Comparison of ENCODE assay signal across 29 mouse cellular contexts in genomic region chr6:71360221-71360620, GRCm38 (mm10). TPM values are rescaled to one million over a fixed set of nuclear protein-coding genes. Genes with fewer than 3 reads are reported as not detected.
A peak's percentile ranks its signal among the peaks of the same experiment; 100 is the strongest.
DNase-seq lines count a peak whose midpoint lies in the region; TF ChIP-seq lines count a peak whose summit lies in the region.
"Had no signal": no experiment of that assay in that cellular context is flagged by ENCODE, and none has a peak within 500 bp of the region (broad histone marks: within the 10 kb centered on the region; RNA-seq: fewer than 3 reads in every experiment).

No protein-coding gene starts in this region.

- H3K27ac ChIP-seq in spleen, adult 2 months (ENCODE audit: insufficient read depth, low read length) = peak overlapping the region; percentile 9
- peak overlapping the region; percentile 34; the same call in 1 of the 2 replicates for H3K27ac ChIP-seq in olfactory bulb, adult 2 months (ENCODE audit: insufficient read depth, low read depth, low read length)
- no peak overlapping the region for H3K27ac ChIP-seq in gastrocnemius, adult 2 months
- H3K27ac ChIP-seq: embryonic facial prominence, embryonic 13.5 days; embryonic facial prominence, embryonic 15.5 days; forebrain, embryonic 10.5 days; forebrain, embryonic 12.5 days had no signal

- H3K27me3 ChIP-seq in spleen, adult 2 months (ENCODE audit: control insufficient read depth, insufficient read depth, low read length) = no peaks in the 10 kb centered on the region
- H3K27me3 ChIP-seq: embryonic facial prominence, embryonic 13.5 days; embryonic facial prominence, embryonic 15.5 days; forebrain, embryonic 12.5 days had no signal

- DNase-seq in spleen, adult 2 months (ENCODE audit: low read depth in 1 of 2, low spot score in 2 of 2) = no peak
- no peak for DNase-seq in spleen, adult 18-20 months
- peak; percentile 63 for DNase-seq in thymus, postnatal 25 days
- no peak for DNase-seq in thymus, postnatal 0 days (ENCODE audit: low spot score)
- no peak for DNase-seq in gastrocnemius, adult 2 months
- DNase-seq: adrenal gland, adult 2 months; adrenal gland, postnatal 10 days; adrenal gland, postnatal 25 days; cerebellum, adult 11 months; cerebellum, adult 18-20 months; cerebellum, adult 8-10 months; cerebellum, adult 9-11 months; cerebellum, postnatal 14 days; cerebellum, postnatal 36 days; embryo, embryonic 11 days had no signal

- WGBS in spleen, adult 2 months = 66% methylated on average over 4 of the region's 4 CpGs
- 76% methylated on average over 4 of the region's 4 CpGs for WGBS in olfactory bulb, adult 2 months

- no peaks in the 10 kb centered on the region for H3K36me3 ChIP-seq in spleen, adult 2 months (ENCODE audit: control insufficient read depth, insufficient read depth, low read length)
- H3K36me3 ChIP-seq: embryonic facial prominence, embryonic 13.5 days; embryonic facial prominence, embryonic 15.5 days; forebrain, embryonic 10.5 days; forebrain, embryonic 12.5 days had no signal

- TF ChIP-seq CTCF in spleen, adult 2 months (IDR thresholded peaks at IDR 0.05; ENCODE audit: extremely low read depth, insufficient read depth, insufficient read length, insufficient replicate concordance) = no peak
- no peak for TF ChIP-seq CTCF in olfactory bulb, adult 2 months (IDR thresholded peaks at IDR 0.05; ENCODE audit: insufficient read depth, low read depth, low read length)
- no peak for TF ChIP-seq CTCF in gastrocnemius, adult 2 months (IDR thresholded peaks at IDR 0.05)

- no peak overlapping the region for H3K4me3 ChIP-seq in spleen, adult 2 months (ENCODE audit: extremely low read depth, insufficient read depth, insufficient read length)
- no peak overlapping the region for H3K4me3 ChIP-seq in olfactory bulb, adult 2 months (ENCODE audit: insufficient read depth, low read depth, low read length)
- H3K4me3 ChIP-seq in gastrocnemius, adult 2 months = no peak overlapping the region
- H3K4me3 ChIP-seq: embryonic facial prominence, embryonic 13.5 days; embryonic facial prominence, embryonic 15.5 days; erythroblast, embryonic 14.5 days; forebrain, embryonic 10.5 days; forebrain, embryonic 12.5 days had no signal

- H3K4me1 ChIP-seq in spleen, adult 2 months (ENCODE audit: control insufficient read depth, insufficient read depth, insufficient read length) = no peaks in the 10 kb centered on the region
- no peaks in the 10 kb centered on the region for H3K4me1 ChIP-seq in olfactory bulb, adult 2 months (ENCODE audit: control insufficient read depth, insufficient read depth, low read length)
- H3K4me1 ChIP-seq: embryonic facial prominence, embryonic 13.5 days; embryonic facial prominence, embryonic 15.5 days; forebrain, embryonic 10.5 days; forebrain, embryonic 12.5 days had no signal

- intact Hi-C loops in gastrocnemius, adult 2 months (cut with DNase I) = no loop called here

- no peak for TF ChIP-seq POLR2A in spleen, adult 2 months (IDR thresholded peaks at IDR 0.05; ENCODE audit: low read depth, low read length)
- no peak for TF ChIP-seq POLR2A in olfactory bulb, adult 2 months (IDR thresholded peaks at IDR 0.05; ENCODE audit: insufficient read depth, low read depth, low read length)

RNA-seq across cellular contexts. Expression of gene Cd8a, which starts 13.0 kb away (rescaled TPM):
- 24.9 and 28.5 TPM in 2 replicates for polyA plus RNA-seq in spleen, adult 2 months (2012; rRNA removed)
- polyA plus RNA-seq in thymus, postnatal 0 days (2015; fragmentation: Nextera tagmentation; extraction: Ambion mirVana) = 664 and 665 TPM in 2 replicates
- polyA plus RNA-seq in olfactory bulb, adult 2 months (2012; ENCODE audit: insufficient read depth, insufficient read length, low replicate concordance, missing spikeins) = 245 and 342 TPM in 2 replicates
- not detected for total RNA-seq in gastrocnemius, adult 2 months (2021)
- total RNA-seq: common myeloid progenitor, adult 5-6 weeks; MEL had no signal
- polyA plus RNA-seq: brain, embryonic 14.5 days; C2C12; embryonic facial prominence, embryonic 11.5 days; embryonic facial prominence, embryonic 13.5 days; embryonic facial prominence, embryonic 15.5 days; erythroblast, embryonic 14.5 days; forebrain, embryonic 10.5 days; forebrain, embryonic 12.5 days; forebrain, embryonic 14.5 days had no signal

RNA-seq across cellular contexts. Expression of gene Cd8b1, which starts 37.6 kb away (rescaled TPM):
- polyA plus RNA-seq in spleen, adult 2 months (2012; rRNA removed) = 25.6 and 30.2 TPM in 2 replicates
- polyA plus RNA-seq in thymus, postnatal 0 days (2015; fragmentation: Nextera tagmentation; extraction: Ambion mirVana) = 1,203 and 1,244 TPM in 2 replicates
- 314 TPM in 1 of 2 replicates, not detected in the other for polyA plus RNA-seq in olfactory bulb, adult 2 months (2012; ENCODE audit: insufficient read depth, insufficient read length, low replicate concordance, missing spikeins)
- not detected for total RNA-seq in gastrocnemius, adult 2 months (2021)
- total RNA-seq: adrenal gland, postnatal 25 days; adrenal gland, postnatal 4 days; common myeloid progenitor, adult 5-6 weeks; ES-E14; MEL had no signal
- polyA plus RNA-seq: brain, embryonic 14.5 days; C2C12; embryonic facial prominence, embryonic 11.5 days; embryonic facial prominence, embryonic 15.5 days; erythroblast, embryonic 14.5 days; forebrain, embryonic 12.5 days; forebrain, embryonic 14.5 days had no signal

RNA-seq across cellular contexts. Expression of gene Smyd1, which starts 38.2 kb away (rescaled TPM):
- polyA plus RNA-seq in spleen, adult 2 months (2012; rRNA removed) = 0.48 and 0.66 TPM in 2 replicates
- polyA plus RNA-seq in thymus, postnatal 0 days (2015; fragmentation: Nextera tagmentation; extraction: Ambion mirVana) = 2.3 and 3.7 TPM in 2 replicates
- polyA plus RNA-seq in olfactory bulb, adult 2 months (2012; ENCODE audit: insufficient read depth, insufficient read length, low replicate concordance, missing spikeins) = not detected in 2 replicates
- total RNA-seq in gastrocnemius, adult 2 months (2021) = 100 to 1,000 TPM; 370 to 385 TPM
- total RNA-seq: common myeloid progenitor, adult 5-6 weeks; MEL had no signal
- polyA plus RNA-seq: erythroblast, embryonic 14.5 days had no signal
